Mouse (Mus musculus) spleen, postnatal 4 days (tissue): ENCODE measurements around the gene Adgrg7.

ENCODE experiments used
- DNase-seq, 2 experiments: peaks; one replicate each; pipeline ENCODE4 v3.0.0; 2022; ENCODE audit warnings: low spot score in 2 of 2

Gene Adgrg7

DNA sequence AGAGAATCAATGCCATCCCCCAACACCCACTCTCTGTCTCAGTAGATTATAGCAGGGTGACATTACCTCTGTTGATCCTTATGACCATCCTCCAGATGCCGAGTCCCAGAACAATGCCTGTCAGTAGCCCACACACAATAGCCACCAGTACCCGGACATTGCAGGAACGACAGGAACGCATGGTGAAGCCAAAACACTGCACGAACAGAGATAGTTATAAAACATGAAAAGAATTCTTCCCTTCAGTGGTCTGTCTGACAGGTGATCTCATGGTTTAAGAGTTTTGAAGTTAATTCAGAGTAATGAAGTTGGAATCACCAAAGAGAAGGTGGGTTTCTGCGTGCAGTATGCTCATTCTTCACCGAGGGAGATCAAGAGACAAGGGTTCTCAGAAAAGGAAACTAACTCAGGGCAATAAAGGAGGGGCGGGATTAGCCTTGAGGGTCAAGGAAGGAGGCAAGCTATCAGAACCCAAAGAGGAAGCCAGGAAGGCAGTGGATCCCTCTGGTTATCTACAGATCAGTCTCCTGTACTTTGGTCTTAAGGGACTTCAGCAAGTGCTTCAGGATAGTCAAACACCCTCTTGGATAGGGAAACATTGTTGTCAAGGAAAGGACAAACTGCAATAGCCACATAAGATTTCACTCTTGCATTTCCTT is at the start of gene Adgrg7:
TSS of gene Adgrg7 (minus strand) at position 375 of the 659 bp plus-strand sequence.
- no peak for DNase-seq

DNA sequence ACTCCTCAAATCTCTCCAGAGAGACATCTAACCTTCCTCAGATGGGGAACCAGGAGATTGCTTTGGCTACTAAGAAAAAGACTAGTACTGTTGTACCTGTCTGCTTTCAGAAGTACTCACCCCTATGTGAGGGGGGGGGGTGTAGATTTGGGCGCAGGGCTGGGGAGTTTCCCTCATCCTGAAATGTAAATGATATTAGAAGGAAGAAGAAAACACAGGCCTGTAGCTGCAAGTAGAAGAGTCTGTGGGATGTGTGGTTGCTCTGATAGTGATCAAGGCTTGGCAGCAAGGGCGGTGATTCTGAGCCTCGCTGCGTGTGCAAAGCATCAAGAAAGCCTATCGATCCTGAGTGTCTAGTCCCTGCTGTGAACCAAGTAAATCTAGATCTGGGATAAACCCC is 47.3 kb upstream of the Adgrg7 start:
- DNase-seq: no peak

DNA sequence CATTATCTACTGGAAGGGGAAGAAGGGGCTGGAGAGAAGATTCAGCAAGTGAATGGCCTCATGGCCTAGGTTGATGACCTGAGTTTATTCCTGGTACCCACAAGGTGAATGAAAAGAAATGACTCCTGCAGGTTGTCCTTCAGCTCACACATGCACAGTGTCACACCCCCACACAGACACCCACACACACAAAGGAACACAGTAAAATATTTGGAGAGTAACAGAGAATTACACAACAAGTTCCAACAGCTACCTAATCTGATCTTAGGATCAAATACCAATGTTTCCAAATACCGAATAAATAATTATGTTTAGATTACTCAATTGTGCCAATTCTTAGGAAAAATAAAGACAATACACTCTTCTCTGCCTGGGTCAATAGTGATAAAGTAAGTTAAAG is 37.7 kb upstream of the Adgrg7 start:
- DNase-seq: no peak

DNA sequence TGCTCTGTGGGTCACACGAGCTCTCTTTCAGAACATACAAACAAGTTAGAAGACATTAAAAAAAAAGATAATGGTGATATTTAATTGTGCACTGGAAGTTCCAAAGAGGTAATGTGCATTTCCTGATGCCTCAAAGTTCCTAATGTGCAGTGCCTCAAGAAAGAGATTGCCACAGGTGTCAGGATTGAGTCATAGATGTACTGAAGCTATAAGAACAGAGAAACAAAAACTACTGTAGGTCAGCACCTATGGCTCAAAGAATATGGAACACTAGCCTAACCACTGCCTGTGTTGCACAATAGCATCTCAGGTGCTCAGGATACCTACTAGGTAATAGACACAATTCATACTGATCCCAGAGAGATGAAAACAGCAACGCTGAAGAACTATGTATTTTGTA is 36.3 kb upstream of the Adgrg7 start:
- no peak for DNase-seq

DNA sequence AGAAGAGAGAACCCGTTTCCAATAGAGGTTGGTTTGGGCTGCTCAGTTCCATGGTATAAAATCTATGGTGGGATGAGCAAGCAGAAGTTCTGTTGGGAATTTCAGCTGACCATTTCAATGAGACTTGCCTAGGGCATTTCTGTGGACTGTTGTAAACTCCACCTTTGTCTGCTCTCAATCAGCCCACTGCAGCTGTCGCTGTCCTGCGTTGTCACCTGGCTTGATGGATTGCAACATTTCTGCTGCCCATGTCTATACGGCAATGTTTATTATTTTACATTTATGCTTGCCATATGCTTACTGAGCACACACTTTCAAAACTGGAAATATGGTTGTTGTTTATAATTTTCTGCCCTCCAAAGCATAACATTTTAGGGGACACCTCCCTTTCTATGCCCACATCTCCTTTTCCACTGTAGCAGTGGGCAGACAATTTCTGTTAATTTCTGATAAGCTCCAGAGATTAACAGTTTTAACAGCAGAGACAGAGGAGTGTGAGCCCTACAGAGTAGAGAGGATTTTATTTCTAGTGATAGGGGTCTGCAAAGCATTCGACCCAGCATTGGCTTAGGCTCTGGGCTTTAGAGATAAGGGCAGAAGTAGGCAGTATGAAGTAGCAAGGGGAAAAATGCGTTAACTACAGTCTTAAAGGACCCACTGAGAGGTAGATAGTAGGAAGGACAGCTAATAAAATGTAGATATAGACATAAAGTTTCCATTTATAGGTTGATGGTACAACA is 5.9 kb upstream of the Adgrg7 start:
- DNase-seq: no peak

DNA sequence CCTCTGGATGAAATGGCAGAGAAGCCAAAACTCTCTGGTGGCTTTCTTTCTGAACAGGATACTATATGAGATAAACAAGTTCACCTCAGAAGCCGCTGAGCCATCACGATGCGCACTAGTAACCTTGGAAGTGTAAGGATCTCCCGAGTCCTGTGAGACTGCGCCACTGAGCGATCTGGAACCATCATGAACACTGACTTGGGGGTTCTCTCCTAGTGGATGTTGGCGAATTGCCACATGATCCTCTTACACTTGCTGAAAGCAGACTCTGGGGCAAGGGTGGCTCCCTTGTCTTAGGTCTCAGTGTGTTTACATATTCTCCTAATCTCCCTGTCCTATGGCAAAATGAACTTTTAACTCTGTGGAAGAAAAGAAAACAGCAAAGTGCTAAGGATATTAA is 5.3 kb upstream of the Adgrg7 start:
- DNase-seq: no peak

DNA sequence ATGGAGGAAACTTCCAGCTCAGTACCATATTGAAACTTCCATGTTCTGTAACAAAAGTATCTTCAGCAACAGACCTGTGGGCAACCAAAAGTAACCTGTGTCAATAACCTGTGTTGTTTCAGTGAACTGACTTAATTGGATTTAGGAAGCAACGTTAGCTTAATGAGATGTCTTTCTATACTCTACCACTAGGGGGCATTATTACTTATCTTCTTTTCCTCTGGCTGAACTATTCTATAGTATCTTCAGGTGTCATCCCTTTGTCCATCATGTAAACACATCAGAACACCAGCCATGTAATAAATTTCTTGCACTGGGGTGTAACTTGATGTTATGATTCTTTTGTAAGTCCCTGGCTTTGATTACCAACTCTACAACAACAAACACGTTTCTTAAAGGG is 4.8 kb upstream of the Adgrg7 start:
- DNase-seq: no peak

DNA sequence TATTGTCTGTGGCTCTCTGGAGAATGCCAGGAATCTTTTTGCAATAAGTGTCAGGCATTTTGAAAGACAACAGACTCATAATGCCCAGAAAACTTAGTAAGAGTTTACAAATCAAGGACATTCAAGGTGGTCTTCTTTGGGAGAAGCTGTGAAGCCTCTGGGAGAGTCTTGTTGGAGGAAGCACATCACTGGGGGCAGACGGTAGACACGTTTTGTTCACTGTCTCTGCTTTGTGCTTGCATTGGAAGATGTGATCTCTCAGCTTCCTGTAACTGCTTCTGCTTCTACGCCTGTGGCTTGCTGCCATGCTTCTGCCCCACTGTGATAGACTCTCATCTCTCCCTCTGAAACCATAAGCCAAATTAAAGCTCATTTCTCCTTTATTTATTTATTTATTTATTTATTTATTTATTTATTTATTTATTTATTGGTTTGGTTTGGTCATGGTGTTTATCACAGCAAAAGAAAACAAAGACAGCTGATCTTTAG is 3.9 kb upstream of the Adgrg7 start:
- no peak for DNase-seq

DNA sequence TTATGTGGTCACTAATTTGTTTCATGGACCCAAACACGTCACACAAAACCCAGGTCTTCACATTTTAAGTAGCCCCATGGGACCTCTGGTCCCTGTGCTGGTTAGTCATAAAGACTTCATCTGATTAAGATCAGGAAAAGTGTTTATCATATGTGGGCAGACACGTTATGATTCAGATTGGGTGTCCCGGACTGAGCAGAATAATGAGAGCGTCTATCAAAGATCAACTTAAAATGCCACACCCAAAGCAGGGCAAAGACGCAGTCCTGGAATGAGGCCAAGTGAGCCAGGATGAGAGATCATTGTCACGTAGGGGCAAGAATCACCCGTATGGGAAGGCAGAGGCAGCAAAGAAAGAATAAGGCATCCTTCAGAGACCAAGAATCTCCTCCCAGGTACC is 3.2 kb upstream of the Adgrg7 start:
- DNase-seq: no peak

DNA sequence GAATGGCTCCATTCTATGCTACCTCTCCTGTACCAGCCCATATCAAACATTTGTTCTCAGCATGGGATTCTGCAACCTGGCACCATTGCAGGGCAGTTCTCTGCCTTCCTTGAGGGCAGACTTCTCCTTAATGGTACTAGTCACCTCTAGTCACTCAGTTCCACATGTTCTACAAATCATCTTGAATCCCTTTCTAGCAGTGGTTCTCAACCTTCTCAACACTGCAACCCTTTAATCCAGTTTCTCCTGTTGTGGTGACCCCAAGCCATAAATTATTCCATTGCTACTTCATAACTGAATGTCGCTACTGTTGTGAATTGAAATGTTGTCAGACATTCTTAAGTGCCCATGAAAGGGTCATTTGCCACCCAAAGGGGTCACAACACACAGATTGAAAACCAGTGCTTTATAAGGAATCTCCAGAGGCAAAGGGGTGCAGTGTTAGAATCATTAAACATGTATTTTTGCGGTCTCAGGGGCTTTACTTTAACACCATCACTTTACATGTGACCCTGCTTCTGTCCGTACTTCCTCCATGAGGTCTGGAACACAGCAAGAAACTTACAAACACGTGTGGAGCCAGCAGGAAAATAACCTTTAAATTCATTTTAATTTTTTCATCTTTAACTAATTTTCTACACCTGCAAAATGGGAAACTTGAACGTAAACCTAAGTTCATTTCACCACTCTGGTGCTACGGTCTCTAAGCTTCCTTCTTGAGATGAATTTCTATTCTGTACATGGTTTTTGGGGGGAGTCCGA is 1.1 kb downstream of the Adgrg7 start:
- DNase-seq: no peak

DNA sequence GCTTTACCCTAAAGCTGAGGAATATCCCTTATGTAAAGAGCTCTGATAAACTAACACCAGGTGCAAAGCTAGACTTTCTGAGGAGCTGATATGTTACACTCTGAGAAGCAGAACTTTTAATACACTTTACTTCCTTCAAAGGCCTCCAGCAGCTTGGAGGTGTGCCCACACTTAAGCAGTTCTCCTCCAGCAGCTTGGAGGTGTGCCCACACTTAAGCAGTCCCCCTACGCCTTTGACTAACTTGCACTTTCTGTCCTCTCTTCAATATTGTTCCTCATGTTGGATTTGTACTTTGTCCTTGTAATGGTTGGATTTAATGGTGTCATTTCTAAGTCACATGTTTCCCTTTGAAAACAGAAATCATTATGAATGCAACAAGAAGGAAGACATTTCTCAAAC is 1.9 kb downstream of the Adgrg7 start:
- DNase-seq: no peak

DNA sequence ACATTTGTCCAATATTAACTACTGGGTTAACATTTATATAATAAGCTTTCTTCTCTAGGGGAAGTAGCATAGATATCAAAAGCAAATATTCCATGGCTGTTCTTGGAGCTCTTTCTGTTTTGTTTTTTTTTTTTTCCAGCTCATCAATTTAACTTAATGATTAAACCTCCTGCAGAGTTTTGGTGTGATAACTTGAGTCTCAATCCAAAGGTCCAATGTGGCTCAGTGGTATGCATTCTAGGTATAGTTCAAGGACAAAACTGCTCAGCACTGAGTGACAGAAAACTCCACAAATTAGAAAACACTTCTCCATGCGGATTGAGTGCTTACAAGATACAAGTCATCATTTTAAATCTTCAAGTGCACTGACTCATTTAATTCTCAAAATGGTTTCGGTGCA is 9.7 kb downstream of the Adgrg7 start:
- no peak for DNase-seq

DNA sequence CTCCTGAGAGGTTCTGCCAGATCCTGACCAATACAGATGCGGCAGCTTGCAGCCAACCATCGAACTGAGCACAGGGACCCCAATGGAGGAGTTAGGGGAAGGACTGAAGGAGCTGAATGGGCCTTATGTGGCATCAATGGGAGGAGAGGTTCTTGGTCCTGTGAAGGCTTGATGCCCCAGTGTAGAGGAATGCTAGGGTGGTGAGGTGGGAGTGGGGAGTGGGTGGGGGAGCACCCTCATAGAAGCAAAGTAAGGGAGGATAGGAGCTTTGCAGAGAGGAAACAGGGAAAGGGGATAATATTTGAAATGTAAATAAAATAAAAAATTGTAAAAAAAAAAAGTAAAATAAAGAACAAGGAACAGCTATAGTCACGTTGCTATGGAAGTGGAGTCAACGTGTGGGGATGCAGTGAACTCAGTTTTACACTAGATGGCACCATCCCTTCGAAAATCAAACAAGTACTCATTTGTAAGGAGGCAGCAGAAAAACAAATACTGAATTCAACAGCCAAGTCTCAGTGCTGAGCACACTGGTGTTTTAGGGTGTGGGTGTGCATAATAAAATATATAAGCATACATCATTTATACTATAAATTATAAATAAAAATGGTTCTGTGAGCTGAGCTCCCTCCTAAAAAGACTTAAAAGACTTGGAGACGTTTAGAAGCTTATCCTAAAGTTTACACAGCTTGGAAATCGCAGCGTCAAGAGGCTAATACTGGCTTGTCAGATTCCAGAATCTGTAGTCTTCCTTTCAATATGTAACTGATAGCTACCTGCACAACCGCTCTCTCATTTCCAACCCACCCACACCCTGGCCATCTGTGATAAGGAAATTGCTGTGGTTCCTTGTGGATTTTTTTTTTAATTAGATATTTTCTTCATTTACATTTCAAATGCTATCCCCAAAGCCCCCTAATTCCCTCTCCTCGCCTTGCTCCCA is 24.2 kb downstream of the Adgrg7 start:
- DNase-seq: no peak

DNA sequence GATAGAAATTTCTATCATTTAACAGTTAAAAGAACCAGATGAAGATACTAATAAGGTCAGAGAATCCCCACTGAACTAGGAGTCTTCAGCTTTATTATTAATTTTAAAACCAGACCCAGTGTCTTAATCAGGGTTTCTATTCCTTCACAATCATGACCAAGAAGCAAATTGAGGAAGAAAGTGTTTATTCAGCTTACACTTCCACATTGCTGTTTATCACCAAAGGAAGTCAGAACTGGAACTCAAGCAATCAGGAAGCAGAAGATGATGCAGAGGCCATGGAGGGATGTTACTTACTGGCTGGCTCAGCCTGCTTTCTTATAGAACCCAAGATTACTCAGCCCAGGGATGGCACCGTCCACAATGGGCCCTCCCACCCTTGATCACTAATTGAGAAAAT is 66.6 kb downstream of the Adgrg7 start:
- DNase-seq: no peak

DNA sequence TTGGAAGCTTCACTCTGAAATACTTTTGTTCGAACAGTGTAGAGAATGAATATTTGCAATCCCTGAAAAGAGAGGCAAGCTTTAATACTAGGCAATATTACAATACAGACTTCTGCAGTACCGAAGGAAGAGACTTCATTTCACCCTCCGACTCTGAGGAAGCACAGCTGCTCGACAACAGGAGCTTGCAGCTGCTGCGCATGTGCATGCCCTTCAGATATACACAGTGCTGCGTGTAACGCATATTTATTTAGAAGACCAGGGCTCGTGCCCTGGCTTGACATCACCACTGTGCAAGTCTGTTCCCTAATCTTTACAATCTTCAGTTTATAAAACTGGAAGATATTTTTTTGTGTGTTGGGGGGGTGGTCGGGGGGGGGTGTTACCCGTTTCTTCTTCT is 70.7 kb downstream of the Adgrg7 start:
- DNase-seq: no peak

DNA sequence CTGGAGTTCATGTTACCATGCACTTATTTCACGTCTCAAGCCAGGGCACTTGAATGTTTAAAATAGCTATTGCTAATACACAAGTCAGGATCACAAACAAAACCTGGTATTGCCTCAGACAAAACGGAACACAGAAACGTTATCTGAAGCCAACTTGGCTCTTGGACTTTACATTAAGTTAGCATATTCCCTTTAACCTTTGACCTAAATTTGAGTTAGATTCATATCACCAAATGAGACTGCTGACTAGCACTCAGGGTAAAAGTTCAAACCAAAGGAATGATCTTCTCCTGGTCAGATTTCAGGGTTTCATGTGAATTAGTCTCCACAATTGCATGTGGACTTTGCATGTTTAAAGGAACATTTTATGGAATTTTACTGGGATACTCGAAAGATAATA is 73.3 kb downstream of the Adgrg7 start:
- DNase-seq: no peak

DNA sequence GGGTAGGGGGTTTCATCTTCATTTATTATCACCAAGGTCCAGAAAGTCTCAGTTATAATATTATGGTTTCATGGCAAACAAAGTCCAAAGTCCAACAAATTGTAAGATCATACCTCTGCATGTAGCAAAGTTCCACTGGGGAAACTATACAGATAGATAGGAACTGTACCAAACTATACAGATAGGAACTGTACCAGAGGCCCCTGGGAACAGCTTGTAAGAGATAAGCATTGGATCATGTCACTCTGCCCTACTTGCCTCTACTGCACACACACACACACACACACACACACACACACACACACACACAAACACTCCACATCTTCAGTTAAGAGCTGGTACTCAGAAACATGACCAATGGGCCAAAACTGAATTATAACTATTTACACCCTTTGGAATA is 76.6 kb downstream of the Adgrg7 start:
- no peak for DNase-seq

DNA sequence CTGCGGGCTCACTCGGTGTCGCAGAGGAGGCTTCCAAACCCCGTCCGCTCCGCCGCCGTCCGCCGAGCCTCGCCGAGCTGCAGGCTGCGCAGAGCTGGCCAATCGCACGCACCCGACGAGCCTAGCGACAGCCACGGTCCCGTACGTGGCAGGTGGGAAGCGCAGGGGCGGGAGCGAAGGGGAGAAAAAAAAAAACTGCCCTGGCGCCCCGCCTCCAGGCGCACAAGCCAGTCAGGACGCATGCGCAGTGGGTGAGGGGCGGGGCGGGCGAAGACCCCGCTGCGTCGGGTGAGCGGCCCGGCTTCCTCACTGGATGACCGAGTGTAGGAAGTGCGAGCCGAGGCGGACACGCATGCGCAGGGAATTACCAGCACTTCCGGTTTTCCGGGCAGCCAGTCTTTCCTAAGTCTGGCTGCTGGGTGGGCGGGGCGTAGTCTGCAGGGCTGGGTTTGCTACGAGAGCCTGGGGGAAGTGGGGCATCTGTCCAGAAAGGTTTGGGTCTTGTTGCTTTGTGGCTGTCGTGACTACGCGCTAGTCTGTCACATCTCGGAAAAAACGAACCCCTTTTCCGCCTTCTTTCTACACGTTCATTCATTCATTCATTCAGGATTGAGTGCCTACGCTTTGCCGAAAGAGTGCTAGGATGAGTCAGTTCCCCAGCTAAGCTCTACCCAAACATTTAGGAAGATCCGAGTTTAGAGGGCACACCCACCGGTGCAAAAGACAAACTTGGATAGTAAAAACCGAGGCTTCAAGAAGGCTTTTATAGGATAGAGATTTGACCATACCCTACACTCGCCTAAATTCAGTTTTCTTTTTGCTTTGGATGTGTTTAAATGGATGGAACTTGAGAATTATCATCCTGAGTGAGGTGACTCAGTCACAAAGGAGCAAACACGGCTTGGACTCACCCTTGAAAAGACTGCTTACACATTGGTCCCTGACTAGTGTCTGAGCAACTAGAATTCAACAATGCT is 78.1 kb downstream of the Adgrg7 start, which contains the start of gene Tfg:
TSS of gene Tfg (minus strand) at position 227 of the 977 bp plus-strand sequence.
- DNase-seq: peak; percentile 98

DNA sequence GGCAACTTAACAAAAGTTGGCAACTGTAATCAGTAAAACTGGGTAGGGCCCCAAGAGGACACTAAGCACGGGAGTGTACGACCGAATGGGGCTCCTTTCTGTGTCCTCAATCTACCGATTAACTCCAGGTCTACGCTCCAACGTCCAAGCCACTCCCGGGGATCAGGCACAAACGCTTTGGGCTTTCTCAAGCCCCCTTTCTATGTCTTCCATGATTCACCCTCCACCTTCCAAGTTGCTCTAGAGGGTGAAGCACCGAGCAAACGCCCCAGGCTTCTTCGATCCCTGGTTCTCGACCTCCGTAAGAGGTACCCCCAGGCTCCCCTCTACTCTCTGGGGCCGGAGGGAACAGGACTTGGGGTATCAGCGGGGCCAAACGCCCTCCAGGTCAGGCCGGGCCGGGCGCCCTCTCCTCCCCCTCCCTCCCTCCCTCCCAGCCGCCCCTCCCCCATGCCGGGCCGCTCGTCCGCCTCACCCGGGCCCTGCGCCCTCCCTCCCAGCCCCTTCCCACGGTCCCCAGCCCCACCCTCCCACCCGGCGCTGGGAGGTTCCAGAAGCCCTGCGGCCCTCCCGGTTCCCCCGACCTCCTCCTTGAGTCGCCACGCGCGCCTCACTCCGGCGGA is 79.0 kb downstream of the Adgrg7 start:
- peak; percentile 24 to 73 for DNase-seq

DNA sequence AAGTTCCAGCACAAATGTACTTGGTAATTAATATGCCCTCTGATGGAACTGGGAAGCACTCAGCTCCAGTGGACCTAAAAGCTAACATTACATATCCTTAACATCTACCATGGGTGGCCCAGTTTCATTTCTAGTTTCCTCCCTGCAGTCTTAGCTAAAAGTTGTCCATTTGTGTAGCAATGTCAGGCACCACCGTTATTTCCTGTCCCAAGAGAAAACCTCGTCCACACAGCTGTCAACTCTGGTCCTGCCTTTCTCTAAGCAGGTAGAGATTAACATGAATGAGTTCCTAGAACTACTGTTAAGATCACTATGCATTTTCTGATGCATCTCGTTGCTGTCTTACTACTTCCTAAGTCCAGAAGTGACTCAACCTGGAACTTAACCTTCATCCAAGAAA is 80.0 kb downstream of the Adgrg7 start:
- no peak for DNase-seq
